Mouse (Mus musculus): ENCODE measurements at regions not wholly inside any gene's neighbourhood (a gene's known extent, or its start where the extent isn't known, plus 50 kb on each side); places are given as distances from the start of the nearest gene placed in this dataset.
"Not testable (repeated sequence)": the region's sequence is repeated elsewhere in the genome, so short reads cannot be mapped to it uniquely, and the experiment has no call there.

DNA sequence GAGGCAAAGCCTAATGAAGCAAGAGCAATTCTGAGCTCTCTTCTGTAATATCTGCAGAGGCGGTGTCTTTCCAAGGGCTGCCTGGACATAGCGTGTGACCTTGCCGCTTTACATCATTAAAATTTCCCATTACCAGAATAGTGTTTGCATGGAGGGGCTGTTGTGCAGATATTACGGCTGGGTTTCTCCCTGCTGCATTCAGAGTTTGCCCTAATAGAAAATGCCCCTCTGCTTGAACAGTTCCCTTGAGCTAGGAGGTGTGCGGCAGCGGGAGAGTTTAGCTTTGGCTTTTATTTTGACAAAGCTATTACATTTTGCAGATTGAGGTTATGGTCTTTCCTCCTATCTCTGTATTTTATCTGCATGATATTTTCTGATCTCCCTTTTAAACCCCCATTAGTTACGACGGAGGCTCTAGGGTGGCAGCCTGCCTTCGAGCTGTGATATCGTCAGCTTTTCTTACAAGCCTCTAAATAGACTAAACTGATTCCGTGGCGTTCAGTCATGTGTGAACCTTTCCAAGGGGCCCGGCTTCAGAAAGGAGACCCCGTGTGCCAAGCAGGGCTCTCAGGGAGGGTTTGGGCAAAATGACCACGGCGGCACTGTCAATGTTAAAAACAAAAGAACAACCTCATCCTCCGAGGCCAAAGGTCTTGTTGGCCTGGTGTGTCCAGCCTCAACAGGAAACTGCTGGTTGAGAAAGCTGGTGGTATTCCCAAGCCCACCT, 182.2 kb upstream of the Pmfbp1 start:
- no peak for DNase-seq

GRCm38 (mm10) chr8:109312731-109313130, 181.1 kb upstream of the Pmfbp1 start:
- DNase-seq = no peak

- no peak for DNase-seq
Measured at GRCm38 (mm10) chr8:109320955-109321354, 172.9 kb upstream of the Pmfbp1 start.

DNA sequence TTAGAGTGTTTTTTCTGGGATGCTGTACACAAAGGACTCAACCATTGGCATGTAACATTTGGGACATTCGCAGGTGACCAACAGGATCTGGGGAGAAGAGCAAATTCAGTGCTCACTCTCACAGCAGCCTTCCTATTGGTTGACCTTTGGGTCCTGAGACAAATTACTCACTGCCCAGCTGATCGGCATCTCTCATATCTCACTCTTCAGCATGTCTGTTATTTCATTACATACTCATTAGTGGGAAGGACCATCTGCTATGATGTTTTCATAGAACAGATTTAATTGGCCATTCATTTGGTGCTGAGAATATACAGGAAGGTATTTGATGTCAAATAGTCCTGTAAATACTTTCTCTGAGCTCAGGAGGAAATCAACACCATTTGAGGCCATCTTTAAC, 170.5 kb upstream of the Pmfbp1 start:
- DNase-seq = no peak

DNA sequence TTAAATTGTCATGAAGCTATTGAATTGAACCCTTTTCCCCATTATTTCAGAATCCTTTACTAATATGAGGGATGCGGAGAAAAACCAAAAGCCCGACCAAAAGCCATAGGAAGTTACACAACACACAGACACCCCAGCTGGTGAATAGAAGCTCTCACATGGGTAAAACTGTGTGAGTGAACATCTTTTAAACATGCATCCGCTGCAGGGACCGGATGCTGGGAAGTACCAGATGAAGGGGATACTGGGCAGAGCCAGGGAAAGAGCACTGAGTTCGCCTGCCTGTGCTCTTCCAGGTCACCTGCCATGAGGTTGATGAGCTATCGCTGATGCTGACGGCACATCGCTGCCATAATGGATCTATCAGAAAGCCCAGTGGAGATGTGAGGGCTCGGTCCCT, 169.6 kb upstream of the Pmfbp1 start:
- no peak for DNase-seq

- DNase-seq = no peak
Measured at GRCm38 (mm10) chr8:109336203-109336602, 157.6 kb upstream of the Pmfbp1 start.

GRCm38 (mm10) chr8:109338220-109338835, 155.5 kb upstream of the Pmfbp1 start:
- no peak for DNase-seq

- DNase-seq = not testable (repeated sequence)
Measured at GRCm38 (mm10) chr8:109340647-109341046, 153.2 kb upstream of the Pmfbp1 start.

GRCm38 (mm10) chr8:109355168-109355567, 138.7 kb upstream of the Pmfbp1 start:
- no peak for DNase-seq

- DNase-seq = no peak
Measured at GRCm38 (mm10) chr8:109359396-109360051, 134.3 kb upstream of the Pmfbp1 start.

GRCm38 (mm10) chr8:109360081-109360715, 133.6 kb upstream of the Pmfbp1 start:
- DNase-seq = no peak

DNA sequence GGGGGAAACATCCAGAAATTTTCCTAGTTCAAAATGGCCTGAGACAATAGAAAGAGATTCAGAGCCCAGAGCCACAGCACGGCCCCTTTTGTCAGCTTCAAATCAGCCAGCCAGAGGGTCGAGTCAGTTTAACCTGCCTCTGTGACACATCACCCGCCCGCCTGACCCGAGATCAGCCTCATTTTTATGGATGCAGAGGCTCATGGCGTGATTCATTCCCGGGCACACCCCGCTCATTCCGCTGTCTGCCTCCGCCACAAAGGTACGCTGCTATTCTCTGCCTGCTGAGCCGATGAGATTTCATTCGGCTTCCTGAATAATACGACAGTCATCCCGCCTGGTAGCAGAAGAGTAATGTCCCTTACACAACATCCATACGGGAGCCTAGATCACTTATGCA, 132.9 kb upstream of the Pmfbp1 start:
- DNase-seq = no peak

GRCm38 (mm10) chr8:109361575-109362361, 132.1 kb upstream of the Pmfbp1 start:
- DNase-seq = no peak

DNA sequence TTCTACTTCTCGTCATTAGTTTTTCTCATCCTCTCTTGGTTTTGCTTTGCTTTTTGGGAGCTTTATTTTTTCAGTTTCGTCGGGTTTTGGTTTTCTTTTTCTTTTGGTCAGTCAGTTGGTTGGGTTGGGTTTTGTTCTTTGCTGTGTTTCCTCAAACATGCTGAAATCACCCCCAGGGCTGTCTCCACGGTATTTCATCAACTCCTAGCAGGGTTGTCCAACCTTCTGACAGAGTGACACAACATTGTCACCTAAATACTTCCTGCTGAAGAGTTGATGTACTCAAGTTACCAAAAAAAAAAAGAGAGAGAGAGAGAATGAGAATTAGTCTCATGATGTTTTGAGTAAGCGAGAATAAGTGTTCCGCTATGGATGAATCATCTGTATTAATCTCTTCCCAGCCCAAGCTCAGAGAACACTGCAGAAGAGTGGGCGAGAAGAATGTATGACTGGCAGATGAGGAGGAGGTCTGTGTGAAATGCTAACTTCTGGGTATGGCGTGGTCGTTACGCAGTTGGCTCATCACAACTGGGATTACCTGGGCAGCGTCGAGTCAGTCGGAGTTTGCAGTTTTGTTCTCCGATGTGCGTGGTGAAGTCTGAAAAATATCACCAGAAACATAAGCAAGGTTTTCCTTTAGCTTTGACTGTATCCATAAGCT, 130.5 kb upstream of the Pmfbp1 start:
- no peak for DNase-seq

- DNase-seq = no peak
Measured at GRCm38 (mm10) chr8:109373977-109374376, 119.8 kb upstream of the Pmfbp1 start.

GRCm38 (mm10) chr8:109384881-109385280, 108.9 kb upstream of the Pmfbp1 start:
- DNase-seq = no peak

DNA sequence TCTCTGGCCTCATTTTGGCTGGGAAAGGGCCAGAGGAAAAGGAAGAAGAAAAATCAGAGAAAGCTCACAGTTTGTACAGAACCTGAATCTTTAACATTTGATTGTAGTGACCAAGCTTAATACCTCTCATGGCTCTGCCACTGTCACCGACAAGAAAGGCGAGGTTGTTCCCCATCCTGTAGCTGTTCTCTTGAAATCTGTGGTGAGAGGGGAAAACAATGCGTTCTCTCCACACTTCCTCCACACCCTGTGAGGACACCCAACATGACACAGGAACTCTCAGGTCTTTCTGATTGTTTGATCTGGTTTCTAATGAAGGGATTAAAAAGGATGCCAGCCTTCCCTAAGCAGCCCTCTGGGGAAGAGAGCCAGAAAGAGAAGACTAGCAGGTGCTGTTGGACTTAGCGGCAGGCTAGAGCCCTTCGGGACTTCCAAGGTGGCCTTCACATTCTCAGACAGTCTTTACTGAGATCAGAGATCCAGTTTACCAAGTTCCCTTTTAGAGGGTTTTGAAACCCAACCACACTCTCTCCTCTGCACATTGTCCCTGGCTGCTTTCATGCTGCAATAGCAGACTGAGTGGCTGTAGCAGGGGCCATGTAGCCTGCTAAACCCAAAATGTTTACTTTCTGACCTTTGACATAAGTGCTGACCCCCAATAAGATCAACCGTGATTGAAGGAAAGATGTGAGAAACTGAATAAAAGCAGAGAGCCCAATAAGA, 98.5 kb upstream of the Pmfbp1 start:
- no peak for DNase-seq

DNA sequence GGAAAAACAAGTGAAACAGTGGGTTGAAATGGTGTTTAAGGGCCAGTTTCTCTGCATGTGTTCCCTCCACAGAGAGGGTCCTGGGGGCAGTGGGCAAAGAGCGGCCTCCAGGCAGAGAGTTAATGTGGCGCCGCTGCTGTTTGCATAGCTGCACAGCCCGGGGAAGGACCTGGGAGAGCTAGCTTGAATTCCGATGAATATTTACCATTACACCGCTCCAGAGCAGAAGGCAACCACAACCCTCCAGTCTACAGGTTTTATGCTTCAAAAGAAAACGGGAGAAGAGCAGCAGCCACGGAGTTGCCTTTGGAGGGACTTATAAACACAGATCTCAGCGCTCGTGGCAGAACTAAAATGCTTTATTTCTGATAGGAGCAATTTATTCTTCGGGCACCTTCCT, 94.2 kb upstream of the Pmfbp1 start:
- DNase-seq = no peak

DNA sequence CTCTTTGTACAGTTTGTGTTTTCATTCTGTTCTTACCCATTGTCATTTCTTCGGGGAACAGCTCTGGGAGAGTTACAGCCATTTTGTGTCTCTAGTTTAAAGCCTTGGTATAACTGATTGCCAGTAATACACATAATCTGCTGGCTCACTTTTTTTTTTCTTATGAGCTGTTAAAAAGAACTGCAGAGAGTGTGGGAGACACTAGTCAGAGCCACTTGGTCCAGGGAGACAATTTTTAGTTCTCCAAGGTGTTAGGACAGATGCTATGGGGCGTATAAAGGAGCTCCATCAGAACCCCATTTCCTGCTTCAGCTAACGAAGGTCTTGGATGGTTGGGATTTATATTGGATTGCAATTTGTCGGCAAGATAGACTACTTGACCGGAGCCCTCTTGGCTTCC, 93.6 kb upstream of the Pmfbp1 start:
- DNase-seq = no peak

DNA sequence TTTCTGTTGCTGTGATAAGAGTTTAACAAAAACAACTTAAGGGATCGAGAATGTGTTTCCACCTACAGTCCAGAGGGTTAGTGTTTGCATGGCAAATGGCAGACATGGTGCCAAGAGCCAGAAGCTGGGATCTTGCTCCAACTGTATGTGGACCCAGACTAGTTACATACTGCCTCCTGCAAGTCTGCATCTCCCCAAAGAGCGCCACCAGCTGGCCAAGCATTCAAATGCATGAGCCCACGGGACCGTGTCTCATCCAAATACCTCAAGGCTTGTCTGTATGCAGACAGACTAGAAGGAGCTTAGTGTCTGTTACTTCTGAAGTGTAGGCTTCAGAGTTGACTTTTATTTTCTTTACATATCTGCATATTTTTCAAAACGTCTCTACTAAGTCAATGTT, 85.9 kb upstream of the Pmfbp1 start:
- DNase-seq = no peak

DNA sequence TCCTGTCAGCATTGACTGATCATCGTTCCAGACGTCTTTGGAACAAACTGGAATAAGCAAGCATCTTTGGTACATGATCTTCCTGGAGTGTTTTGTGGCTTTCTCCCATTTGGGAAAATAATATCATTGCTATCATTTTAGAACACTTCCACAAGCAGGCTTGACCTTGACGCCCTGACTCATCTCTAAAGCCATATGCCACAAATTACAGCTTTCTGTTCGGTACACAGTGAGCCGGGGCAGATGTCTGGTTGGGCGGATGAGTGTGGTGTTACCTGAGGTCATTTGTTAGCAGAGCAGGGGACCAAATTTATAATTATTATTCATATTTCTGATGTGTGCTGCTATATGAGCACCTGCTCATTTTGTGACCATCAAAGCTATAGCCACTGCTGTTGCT, 83.3 kb upstream of the Pmfbp1 start:
- DNase-seq = no peak
